Mouse (Mus musculus) thymus, postnatal 4 days (tissue): ENCODE measurements around the gene Gmnn.

Experiments
- DNase-seq: peaks from one replicate; pipeline ENCODE4 v3.0.0; 2021

Gmnn gene

DNA sequence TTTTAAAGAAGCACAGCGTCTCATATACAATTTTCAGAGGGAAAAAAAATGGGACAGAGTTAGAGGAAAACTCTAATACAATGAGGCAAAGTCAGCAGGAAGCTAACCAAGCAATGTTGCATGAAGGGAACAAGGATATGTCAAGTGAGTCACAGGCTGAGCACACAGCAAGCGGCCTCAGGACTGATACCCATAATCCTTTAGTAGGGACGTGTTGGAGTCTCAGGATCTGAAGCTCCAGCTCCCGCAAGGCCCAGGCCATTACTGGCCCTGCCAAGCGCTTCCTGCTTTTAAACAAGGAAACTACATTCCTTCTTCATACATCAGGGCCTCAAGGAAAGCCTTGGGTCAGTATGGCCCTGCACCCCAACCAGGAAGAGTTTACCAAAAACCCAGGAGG is 59.6 kb downstream of the Gmnn start:
- no peak for DNase-seq
